Mouse (Mus musculus) ovary, adult 18-20 months (tissue): Measurements from ENCODE around the gene Vars2.
A peak's percentile ranks its signal among the peaks of the same experiment; 100 is the strongest.

Source experiments
- DNase-seq: peaks from one replicate; pipeline ENCODE4 v3.0.0; 2022; ENCODE audit warnings: low spot score, mixed read lengths

Gene Vars2

DNA sequence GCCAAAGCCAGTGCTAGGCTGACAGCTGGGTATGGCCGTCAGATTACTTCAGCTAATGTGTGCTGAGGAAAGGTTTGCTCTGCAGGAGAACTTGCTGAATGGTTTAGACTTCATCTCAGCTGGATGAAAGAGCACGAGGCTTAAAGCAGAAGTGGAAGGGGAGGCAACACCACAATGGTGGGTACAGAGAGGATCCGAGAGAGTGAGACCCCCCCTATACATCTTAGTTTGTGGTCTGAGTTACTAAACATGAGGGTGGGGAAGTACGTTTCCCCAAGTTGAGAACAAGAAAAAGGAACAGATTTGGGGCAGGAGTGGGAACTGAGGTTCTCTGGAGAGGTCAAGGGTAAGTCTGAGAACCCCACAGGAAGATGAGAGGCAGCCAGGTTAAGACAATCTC is 25.0 kb upstream of the Vars2 start:
- DNase-seq: no peak

DNA sequence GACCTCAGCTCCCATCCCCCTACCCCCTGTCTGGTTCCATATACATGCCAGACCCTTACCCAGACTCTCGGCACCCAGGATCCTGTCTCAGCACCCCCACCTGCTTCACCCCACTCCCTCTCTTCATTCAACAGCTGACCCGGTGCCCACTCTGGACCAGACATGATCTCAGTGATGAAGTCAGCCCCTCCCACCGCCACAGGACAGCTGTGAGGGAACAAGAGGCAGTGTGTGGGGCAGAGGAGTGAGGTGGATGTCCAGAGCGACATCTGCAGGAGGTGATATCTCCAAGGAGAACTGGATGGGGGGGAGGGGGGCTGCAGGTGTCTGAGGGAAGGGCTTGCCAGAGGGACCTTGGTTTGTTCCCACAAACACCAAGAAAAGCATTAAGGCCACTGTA is 24.4 kb upstream of the Vars2 start:
- DNase-seq: no peak

DNA sequence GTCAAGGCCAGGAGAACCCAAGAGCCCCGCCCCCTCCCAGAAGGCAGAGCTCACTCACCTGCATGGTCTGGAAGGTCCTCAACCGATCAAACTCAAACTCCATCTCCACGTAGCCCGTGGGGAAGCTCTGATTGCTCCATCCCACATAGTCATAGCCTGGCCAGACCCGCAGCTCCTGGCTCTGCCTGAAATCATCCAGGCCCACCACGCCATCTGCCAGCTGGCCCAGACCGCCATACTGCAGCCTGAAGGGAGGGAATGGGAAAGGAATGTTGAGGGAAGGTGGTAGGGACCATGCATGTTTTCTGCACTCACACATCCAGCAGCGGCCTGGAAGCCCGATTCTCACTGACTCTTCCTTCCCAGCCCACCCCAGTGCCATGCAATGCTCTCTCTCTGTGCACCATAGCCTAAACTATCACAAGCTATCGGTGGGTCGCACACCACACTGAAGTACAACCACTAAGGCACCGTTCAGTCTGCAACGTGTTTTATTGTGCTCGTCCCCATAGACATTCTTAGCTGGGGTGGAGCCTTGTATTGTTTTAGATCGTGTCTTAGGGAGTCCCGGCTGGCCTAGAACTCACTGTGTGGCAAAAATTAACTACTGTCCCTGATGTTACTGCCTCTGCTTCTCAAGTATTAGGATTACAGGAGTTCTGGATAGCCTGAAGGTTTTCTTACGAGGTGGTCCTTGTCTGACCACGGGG is 22.7 kb upstream of the Vars2 start:
- DNase-seq: no peak

DNA sequence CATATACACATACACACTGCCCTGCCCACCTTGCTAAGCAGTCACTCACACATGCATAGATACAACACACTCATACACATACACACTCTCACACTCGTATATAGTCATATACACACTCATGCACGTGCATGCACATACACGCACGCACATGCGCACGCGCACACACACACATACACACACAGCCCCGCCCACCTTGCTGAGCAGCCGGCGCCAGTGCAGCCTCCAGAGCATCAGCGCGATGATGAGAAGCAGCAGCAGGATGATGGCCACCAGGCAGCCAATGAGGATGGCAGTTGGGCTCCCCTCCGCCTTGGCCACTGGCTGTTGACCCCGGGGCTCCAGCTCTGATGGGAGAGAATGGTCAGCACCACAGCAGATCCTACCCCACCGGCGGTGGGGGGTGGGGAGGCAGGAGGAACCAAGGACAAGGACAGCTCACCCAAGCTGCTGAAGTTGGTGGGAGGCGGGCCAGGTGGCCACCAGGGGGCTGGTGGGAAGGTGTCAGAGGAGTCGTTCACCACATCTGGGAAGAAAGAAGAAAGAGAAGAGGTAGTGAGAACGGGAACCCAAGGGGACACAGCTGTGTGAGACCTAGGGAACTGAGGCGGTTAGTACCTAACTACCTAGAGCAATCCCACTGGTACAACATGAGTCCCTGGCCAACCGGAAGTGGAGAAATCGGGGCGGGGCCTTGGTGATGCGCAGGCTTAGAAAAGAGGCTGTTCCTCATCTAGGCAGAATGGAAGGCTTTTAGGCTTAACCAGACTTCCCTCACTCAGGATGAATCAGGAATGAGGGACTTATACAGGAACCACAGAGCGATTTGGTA is 21.2 kb upstream of the Vars2 start:
- DNase-seq: no peak

DNA sequence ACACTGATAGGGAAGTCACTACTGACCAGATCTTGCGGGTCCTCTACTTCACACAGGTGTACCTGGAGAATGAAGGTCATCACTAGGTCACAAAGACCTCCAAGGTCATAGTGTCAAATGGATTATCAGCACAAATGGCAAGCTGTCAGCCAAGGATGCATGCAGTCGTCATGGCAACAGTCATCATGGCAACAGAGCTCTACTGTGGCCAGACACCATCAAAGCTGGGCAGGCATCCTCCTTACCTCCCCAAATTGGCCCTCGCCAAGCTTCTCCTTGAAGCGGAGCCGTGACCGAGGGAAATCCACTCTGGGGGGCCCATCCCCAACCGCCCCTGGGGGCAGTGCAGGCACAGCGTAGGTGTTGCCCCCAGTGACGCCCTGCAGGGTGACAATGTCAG is 17.7 kb upstream of the Vars2 start:
- no peak for DNase-seq

DNA sequence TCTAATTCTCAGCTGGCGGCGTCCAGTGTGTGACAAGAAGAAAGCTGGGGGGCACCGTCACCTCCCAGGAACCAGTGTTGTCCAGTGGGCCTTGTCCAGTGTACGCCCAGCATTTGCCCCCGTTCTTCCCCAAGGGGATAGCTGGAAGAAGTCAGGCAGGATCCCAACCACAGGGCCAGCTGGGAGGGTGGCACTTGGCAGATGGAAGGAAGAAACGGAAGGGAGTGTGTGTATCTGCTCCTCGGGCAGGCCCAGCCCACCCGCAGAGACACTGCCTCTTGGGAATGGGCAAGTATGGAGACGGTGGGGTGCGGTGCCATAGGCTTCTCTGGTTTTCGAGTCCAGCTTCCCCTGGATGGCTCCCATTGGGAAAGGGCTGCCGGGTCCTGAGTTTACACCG is 14.6 kb upstream of the Vars2 start:
- DNase-seq: no peak

DNA sequence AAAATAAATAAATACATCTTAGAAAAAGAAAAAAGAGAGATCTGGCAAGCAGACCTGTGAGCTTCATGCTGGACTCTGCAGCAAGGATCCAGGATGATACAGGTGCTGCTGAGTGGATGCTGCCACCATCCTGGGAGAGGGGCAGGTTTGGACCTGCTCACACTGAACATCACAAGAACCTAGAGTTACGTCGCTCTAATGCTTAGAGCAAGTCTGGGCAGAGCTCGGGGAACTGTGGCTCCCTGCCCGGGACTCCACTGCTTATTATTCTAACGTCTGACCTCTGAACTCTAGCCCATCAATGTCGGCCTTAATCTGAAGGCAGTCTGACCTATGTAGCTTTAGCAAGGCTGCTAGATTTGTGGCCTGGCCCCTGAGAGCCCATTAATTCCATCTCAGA is 13.2 kb upstream of the Vars2 start:
- no peak for DNase-seq

DNA sequence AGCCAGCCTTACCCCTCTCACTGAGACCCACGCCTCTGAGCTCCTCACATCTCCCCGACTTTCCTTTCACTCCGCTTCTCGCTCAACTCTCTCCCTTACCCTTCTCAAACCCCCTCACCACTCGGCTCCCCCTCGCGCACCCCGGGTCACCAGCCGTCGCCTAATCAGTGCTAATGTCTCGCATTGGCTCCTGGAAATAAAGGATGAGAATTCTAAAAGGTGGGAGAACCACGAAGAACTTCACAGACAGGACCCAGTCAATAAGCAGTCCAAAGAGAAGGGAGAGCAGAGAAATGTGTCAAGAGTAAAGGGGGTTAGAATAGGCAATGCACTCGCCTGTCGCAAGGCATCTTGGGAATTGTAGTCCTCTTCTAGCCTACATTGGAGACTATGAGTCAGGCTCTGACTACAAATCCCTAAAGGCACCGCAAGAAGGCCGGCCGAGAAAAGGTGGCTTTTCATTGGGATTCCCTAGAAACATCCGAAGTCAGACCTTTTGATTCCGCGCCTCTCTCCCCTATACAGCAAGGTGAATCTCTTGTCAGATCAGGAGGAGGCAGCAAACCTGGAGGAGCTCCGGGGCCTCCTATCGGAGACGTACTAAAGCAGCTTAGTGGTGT is 6.1 kb upstream of the Vars2 start, which contains the start of gene Gtf2h4:
Gene Gtf2h4 (minus strand): TSS at position 324 of the 620 bp plus-strand sequence.
- DNase-seq: peak; percentile 83

DNA sequence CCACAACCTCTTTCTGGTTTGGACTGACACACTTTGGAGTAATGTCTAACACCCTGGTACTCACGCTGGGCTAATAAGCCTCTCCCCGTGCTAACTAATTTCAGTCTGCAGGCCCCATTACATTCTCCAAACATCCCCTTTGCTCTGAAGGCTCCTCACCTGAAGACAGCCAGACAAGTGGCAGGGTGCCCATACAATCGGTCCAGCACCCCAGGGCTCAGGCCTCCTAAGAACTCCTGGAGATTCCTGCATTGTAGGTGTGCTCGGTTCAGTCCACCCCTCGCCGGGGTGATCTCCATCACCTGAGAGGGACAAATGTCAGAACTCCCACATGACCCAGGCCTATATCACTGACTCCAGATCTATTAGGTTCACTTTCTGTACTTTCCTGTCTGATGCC is 5.1 kb upstream of the Vars2 start:
- DNase-seq: no peak

DNA sequence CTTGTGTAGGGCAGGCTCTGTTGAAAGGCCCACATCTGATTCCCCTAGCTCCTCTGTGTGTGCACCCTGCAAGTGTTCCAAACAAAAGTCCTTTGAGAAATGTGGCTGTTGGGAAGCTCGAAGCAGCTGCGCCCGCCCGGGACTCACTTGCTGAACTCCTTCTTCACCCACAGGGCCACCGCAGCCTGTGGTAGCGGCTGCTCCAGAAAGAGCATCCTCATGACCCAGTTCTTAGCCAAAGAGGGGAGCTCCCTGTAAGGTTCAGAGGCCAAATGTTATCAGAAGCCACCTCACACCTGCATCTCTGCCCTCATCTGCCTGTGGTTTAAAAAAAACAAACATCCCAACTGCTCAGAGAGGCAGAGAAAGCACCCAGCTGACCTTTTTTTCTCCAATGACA is 4.5 kb upstream of the Vars2 start:
- no peak for DNase-seq

DNA sequence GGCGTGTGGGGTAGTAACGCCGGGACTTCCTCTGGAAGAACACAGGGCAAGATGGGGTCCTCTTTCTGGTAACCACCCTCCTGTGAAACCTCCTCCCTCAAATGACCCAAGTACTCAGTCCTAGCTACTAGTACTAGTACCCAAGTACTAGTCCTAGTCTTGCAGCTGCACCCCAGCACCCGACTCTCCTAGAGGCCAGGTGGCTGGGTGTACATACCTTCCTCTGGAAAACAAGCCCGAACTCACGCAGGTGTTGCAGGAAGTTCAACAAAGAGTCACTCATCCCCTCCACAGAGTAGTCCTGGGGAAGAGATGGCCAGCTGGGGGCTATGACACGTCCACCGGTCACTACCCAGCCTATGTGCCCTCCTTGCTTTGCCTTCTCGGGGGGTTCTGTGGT is 2.3 kb upstream of the Vars2 start:
- no peak for DNase-seq

DNA sequence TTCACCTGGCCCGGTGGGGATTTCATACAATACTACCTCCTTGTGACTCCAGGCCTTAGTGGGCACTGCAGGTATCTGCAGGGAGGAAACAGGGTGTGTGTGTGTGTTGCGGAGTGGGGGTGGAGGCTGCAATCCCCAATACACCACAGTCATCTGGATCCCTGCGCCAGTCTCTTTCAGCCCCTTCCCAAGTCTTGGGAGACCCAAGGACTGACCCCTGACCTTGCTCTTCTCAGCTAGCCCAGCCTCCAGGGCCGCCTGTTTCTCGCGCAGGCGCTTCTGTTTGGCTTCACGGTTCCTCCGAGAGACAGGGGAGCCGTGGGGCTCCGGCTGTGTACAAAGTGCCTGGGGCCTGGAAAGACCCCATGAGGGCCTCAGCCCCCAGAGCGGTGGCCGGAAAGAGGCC is 538 bp downstream of the Vars2 start:
- DNase-seq: no peak

DNA sequence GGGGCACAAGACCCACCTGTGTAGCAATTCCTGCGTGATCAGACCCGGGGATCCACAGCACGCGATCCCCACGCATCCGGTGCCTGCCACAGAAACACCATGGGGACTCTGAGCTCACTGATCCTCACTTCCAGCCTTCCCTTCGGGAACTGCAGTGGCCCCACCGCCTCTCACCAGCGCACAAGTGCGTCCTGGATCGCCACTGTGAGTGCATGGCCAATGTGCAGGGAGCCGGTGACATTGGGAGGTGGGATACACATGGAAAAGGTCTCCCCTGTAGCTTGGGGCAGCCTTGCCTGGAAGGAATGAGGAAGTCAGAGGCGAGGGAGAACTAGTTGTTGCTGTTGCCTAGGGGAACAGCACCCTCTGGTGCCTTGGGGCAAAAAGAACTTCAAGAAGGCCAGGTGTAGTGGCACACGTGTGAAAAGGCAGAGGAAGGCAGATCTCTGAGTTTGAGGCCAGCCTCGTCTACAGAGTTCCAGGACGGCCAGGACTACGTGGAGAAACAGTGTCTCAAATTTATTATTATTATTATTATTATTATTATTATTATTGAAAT is 1.4 kb downstream of the Vars2 start:
- no peak for DNase-seq

DNA sequence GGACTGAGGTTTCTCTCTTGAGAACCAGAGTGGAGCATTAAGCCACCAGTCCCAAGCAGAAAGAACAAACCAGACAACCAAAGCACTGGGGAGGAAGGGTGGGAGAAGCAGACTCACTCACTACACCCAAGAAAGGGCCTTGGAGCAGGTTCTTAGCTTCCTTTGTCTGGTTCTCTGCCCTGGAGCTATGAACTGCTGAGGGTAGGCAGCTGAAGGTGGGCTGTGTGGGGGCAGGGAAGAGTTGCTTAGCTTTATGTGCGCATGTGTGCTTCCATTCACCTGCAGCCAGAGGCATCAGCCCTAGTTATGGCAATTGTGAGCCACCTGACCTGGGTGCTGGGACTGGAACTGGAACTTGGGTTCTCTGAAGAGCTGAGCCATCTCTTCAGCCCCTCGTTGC is 14.3 kb downstream of the Vars2 start:
- no peak for DNase-seq

DNA sequence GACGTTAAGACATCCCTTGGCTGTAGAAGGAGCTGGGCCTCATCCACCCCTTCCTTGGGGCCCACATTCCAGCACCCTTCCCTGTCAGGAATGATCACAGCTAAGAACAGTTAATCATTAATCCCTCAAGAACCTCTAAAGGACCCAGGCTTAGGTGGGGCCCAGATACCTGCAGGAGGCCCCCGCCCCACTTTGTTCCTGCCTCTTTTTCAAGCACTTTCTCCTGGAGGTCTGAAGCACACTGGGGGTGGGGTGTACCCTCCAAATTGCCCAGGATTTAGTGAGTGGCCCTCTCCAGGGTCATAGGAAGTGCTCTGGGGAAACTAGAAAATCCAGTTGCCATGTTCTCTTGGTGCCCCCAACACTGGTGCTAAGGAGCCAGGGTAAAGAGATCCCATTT is 18.0 kb downstream of the Vars2 start:
- no peak for DNase-seq

DNA sequence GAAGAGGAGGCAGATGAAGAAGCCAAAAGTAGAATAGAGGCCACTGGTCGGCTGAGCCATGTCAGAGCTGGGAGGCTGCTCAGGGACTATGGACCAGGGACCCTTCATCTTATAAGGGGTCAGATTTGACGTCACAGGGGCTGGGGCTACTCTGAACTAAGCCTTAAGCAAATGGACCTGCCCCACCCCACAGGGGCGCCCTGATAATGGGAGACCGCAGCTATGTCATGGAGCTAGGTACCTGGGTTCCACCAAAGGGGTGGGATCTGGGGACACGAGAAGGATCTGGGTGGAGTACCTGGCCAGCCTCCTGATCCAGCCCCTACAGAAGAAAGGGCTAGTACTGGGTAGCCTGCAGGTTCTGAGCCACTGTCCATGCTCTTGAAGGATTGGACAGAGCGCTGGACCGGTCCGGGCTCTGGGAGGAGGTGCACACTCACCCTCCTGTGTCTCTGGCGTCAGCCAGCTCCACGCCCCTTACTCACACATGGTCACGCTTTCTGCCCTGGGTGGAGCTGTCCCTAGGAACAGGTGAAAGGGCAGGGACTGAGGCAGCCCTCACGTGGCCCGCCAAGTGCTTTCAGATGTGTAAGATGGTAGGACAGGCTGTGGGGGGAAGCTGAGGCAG is 23.7 kb downstream of the Vars2 start, which contains the start of gene Mucl3:
Gene Mucl3 (minus strand): TSS at position 87 of the 628 bp plus-strand sequence.
- DNase-seq: no peak

DNA sequence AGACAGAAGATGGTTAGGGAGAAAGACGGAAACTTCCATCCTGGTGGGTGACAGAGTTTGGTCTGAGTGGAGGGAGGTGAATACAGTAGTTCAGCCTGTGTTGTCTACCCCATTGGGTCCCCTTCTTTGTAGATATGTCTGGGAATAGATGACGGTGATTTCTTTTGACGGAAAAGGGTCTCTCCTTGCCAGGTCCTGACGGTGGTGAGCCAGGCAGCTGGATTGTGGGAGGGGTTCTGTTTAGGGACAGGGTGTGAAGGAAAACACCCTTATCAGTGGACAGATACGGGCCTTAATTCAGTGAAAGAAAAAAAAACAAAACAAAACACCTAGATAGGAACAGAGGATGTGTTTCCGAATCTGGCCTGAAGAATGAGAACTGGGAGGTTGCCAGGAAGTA is 28.0 kb downstream of the Vars2 start:
- DNase-seq: no peak

DNA sequence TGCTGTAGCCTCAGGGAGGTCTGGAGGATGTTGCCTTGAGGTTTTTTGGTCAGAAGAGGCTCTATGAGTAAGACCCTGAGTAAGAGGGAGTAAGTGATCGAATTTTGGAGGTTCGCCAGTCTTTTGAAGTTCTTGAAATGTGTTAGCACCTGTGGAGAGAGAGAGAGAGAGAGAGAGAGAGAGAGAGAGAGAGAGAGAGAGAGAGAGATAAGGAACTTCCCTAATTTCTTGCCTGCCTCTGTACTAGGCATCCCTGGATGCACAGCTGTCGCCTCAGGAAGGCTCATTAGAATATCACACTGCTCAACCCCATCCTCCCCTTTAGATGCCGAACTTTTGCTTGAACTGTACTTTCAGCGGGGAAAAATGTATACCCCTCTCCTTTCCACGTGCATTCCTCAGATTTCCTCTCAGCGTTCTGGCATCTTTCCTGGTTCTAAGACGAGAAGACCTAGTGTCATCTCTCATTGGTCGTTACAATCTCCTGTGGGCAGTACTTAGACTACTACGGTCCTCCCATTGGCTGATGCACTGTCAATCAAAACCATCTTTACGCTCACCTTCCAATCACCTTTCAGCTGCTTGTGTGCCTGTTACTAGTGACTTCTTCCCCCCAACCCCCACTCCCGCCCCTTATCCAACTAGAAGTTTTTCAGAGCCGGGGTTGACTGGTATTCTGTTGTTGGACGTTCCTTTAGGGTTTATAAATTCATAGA is 28.8 kb downstream of the Vars2 start:
- peak; percentile 82 for DNase-seq

DNA sequence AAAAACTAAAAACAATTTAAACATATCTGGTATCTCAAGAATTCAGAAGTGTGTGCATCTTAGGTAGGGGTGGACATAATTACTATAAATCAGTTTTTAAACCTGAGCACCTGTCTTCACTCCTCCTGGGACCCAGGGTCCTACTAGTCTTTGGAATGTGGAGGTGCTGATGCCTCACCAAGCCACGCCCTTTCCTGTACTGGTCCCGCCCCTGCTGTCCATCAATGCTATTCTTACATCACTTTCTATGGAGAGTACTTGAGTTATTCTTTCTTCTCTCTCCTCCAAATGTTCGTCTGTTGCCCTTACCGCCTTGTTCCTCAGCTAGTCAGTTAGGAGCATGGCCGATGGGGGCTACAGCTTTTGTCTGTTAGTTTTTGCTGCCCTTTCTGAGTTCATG is 31.0 kb downstream of the Vars2 start:
- no peak for DNase-seq

DNA sequence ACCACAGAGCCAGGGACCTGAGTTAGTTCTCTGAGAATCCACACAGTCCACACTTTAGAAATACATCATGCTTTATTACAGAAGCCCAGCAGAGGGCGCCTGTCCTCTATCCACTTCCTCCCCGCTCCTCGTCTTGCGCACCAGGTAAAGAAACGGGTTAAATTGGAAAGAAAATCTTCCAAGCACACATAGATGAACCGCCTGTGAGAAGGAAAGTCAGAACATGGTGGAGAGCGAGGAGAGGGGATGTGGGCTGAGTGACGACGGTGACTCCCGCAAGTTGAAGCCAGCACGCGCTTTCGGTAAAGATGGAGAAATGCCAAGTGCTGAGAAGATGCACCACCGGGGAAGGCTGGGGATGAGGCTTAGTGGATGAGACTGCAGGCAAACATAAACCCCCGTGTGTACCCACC is 31.7 kb downstream of the Vars2 start:
- DNase-seq: no peak

DNA sequence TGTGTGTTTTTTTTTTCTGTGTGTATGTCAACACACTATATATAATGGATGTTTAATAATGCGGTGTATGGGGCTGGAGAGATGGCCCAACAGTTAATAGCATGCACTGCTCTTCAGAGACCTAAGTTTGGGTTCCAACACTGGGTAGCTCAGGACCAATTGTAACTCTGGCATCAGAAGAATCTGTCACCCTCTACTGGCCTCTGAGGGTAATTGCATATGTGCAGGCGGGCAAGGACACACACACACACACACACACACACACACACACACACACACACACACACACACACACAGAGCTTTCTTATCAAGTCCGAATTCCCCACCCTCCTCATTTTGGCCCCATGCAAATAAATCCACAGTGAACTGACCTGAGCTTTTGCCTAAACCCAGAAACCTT is 32.2 kb downstream of the Vars2 start:
- DNase-seq: no peak

DNA sequence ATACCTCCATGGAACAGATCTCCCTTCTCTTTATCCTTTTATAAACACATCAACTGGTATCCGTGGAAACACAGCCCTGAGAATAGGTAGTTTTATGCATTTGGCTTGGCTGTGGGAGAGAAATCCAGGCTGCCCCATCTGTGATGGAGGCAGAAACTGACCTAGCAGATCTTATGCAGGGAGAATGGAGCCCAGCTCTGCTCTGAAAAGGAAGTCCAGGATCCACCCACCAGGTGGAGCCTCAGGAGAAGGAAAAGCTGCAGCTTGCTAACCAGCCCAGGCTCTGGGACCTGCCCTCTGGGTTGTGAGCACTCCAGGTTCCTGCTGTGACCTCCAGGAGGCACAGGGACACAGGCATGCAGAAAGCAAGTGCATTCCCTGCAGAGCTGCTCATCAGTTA is 33.4 kb downstream of the Vars2 start:
- no peak for DNase-seq
